Mouse (Mus musculus): ENCODE measurements around the gene Cpeb4. TPM values are rescaled to one million over a fixed set of nuclear protein-coding genes. Genes with fewer than 3 reads are reported as not detected.
"Not testable (repeated sequence)": the region's sequence is repeated elsewhere in the genome, so short reads cannot be mapped to it uniquely, and the experiment has no call there.

Cpeb4 gene
- polyA plus RNA-seq, 1 experiment from 2014 or later = 3.5 TPM

DNA sequence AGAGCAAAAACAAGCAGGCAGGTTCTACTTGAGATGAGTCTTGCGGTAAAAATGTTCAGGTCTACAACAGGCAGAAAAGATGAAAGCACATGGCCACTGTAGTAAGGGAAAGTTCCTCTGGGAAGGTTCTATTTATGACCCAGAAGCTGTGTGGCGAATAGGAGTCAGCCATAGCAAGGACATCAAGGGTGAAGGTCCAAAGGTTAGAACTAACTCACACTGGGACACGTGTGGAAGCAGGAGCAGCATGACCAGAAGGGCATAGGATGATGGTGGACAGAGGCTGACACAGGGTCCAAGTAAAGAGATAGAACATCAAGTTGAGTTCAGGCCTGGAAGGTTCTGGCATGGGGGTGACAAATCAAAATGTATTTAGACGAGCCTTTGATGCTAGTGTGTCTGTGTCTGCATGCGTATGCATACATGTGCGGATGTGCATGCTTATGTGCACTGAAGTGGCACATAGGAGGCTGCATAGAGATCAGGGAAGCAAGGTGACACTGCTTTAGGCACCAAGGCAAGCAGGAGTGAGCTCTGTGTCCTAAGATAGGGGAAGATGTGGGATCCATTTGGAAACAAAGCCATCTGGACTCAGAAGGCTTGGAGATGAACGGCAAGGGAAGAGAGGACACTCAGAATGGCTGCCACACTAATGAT lies 28.7 kb upstream of the Cpeb4 start:
- 81% methylated on average over 7 of the region's 7 CpGs for WGBS
- Histone ChIP-seq H3K27ac (ENCODE audit: low read length) (no peak overlapping the region), H3K4me2 (ENCODE audit: low read depth, low read length) (no peak overlapping the region)

GRCm38 (mm10) chr11:31843834-31844188 lies 28.2 kb upstream of the Cpeb4 start:
- no peak overlapping the region for H3K4me3 ChIP-seq (ENCODE audit: low read length)
- 51% methylated on average over 5 of the region's 5 CpGs for WGBS
- peaks cover 2% of the 10 kb centered on the region for H3K4me1 ChIP-seq (replicated peaks; ENCODE audit: control insufficient read depth, insufficient read depth, low read length)
- H3K9me3 ChIP-seq (ENCODE audit: control insufficient read depth, low read length) = no peaks in the 10 kb centered on the region
- H3K27me3 ChIP-seq (ENCODE audit: control insufficient read depth, insufficient read depth, low read depth, low read length) = no peaks in the 10 kb centered on the region
- H3K27ac ChIP-seq (ENCODE audit: low read length) = no peak overlapping the region
- H3K9ac ChIP-seq (ENCODE audit: low read length) = no peak overlapping the region
- no peaks in the 10 kb centered on the region for H3K36me3 ChIP-seq (ENCODE audit: control insufficient read depth, insufficient read depth, low read length)
- no peak overlapping the region for H3K4me2 ChIP-seq (ENCODE audit: low read depth, low read length)
- no peak for ATAC-seq (ENCODE audit: low read depth)

More for the DNA sequence above, 28.7 kb upstream of the Cpeb4 start:
- no peaks in the 10 kb centered on the region for H3K27me3 ChIP-seq (ENCODE audit: control insufficient read depth, insufficient read depth, low read depth, low read length)
- no peaks in the 10 kb centered on the region for H3K9me3 ChIP-seq (ENCODE audit: control insufficient read depth, low read length)
- ATAC-seq (ENCODE audit: low read depth) = no peak
- no peaks in the 10 kb centered on the region for H3K36me3 ChIP-seq (ENCODE audit: control insufficient read depth, insufficient read depth, low read length)
- H3K9ac ChIP-seq (ENCODE audit: low read length) = no peak overlapping the region
- H3K4me3 ChIP-seq (ENCODE audit: low read length) = no peak overlapping the region
- H3K4me1 ChIP-seq (replicated peaks; ENCODE audit: control insufficient read depth, insufficient read depth, low read length) = peaks cover 7% of the 10 kb centered on the region

DNA sequence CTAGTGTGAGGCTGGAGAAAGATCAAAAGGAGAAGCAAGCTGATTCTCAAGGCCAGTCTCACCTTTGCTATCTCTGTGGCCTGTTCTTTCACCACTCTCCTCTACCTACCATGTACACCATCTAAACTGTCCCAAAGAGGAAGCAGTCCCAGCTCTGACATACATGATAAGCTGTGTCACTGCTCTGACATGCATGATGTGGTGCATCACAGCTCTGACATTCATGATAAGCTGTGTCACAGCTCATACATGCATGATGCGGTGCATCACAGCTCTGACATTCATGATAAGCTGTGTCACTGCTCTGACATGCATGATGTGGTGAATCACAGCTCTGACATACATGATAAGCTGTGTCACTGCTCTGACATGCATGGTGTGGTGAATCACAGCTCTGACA lies 26.9 kb upstream of the Cpeb4 start:
- not testable (repeated sequence) for H3K4me2 ChIP-seq (ENCODE audit: low read depth, low read length); H3K27me3 ChIP-seq (ENCODE audit: control insufficient read depth, insufficient read depth, low read depth, low read length); ATAC-seq (ENCODE audit: low read depth); H3K27ac ChIP-seq (ENCODE audit: low read length); H3K36me3 ChIP-seq (ENCODE audit: control insufficient read depth, insufficient read depth, low read length); H3K4me3 ChIP-seq (ENCODE audit: low read length); H3K9me3 ChIP-seq (ENCODE audit: control insufficient read depth, low read length); H3K4me1 ChIP-seq (replicated peaks; ENCODE audit: control insufficient read depth, insufficient read depth, low read length); H3K9ac ChIP-seq (ENCODE audit: low read length)
- 80% methylated on average over 1 of the region's 1 CpGs for WGBS

DNA sequence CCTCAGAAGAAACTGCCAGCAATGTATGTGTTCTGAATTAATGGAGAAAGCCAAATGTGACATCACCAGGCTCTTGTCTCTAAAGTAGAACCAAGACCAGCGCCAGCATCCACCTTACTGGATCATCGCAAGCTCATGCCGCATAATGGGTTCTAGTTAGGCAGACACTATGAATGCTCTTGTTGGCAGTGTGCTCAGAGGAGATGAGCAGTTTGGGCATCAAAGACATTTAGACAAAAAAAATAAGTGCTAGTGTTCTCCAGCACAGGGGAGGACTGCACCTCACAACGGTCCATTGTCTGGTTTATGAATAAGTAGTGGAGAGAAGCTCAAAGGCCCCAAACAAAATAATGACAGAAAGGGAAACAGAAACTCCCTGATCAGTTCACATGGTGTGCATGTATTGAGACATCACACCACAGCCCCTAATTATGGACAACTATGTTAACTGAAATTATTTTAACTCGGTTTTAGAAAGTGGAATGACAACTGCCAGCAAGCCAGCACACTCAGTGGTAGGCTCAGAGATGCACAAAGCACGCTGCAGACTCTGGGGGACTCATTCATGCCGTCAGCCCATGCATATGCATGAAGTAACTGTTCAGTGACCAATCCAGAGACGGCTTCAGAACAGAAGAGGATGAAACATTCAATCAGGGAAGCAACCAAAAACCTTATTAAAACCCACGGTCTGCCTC lies 25.1 kb upstream of the Cpeb4 start:
- H3K9me3 ChIP-seq (ENCODE audit: control insufficient read depth, low read length) = no peaks in the 10 kb centered on the region
- 65% methylated on average over 9 of the region's 9 CpGs for WGBS
- H3K27ac ChIP-seq (ENCODE audit: low read length) = no peak overlapping the region
- H3K4me1 ChIP-seq (replicated peaks; ENCODE audit: control insufficient read depth, insufficient read depth, low read length) = peaks cover 7% of the 10 kb centered on the region; the same call in 1 of the 2 replicates
- H3K4me2 ChIP-seq (ENCODE audit: low read depth, low read length) = no peak overlapping the region
- no peak overlapping the region for H3K4me3 ChIP-seq (ENCODE audit: low read length)
- H3K9ac ChIP-seq (ENCODE audit: low read length) = no peak overlapping the region
- ATAC-seq (ENCODE audit: low read depth) = no peak
- H3K27me3 ChIP-seq (ENCODE audit: control insufficient read depth, insufficient read depth, low read depth, low read length) = no peaks in the 10 kb centered on the region
- no peaks in the 10 kb centered on the region for H3K36me3 ChIP-seq (ENCODE audit: control insufficient read depth, insufficient read depth, low read length)

DNA sequence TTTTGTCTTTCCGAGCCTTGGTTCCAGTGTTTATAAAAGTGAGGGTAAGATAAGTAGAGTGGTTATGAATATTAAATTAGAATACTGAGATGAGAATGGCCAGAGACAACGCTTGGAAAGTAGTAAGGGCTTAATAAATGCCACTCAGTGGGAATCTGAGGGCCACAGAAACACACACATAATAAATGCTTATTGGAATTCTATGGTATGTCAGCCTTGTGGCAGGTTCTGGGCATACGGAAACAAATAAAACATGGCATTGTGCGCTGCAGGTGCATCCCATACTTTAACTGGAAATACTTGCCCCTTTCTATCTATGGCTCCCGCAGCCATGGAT lies 24.6 kb upstream of the Cpeb4 start:
- Histone ChIP-seq H3K9ac (ENCODE audit: low read length) (no peak overlapping the region), H3K4me2 (ENCODE audit: low read depth, low read length) (no peak overlapping the region), H3K9me3 (ENCODE audit: control insufficient read depth, low read length) (no peaks in the 10 kb centered on the region), H3K4me3 (ENCODE audit: low read length) (no peak overlapping the region), H3K36me3 (ENCODE audit: control insufficient read depth, insufficient read depth, low read length) (no peaks in the 10 kb centered on the region), H3K27ac (ENCODE audit: low read length) (no peak overlapping the region), H3K4me1 (replicated peaks; ENCODE audit: control insufficient read depth, insufficient read depth, low read length) (peaks cover 10% of the 10 kb centered on the region; the same call in 1 of the 2 replicates), H3K27me3 (ENCODE audit: control insufficient read depth, insufficient read depth, low read depth, low read length) (no peaks in the 10 kb centered on the region)
- 81% methylated on average over 5 of the region's 5 CpGs for WGBS
- no peak for ATAC-seq (ENCODE audit: low read depth)

DNA sequence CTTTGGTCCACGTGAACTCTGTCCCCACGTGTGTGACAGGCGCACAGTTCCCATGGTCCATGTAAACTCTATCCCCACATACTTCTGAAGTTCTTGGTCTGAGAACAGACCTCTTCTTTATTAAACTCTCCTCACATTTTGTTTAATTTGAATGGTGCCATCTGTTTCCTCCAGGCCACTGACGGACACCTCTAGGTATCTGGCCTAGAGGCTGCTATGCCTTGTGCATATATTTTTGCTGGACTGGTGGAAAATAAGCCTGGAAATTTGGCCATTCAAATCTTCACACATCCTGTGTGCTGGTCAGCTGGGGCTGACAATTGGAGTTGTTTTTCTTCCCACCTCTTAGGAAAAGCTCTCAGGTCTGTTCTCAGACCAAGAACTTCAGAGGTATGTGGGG lies 23.3 kb upstream of the Cpeb4 start:
- no peak overlapping the region for H3K4me3 ChIP-seq (ENCODE audit: low read length)
- ATAC-seq (ENCODE audit: low read depth) = no peak
- peaks cover 10% of the 10 kb centered on the region; the same call in 1 of the 2 replicates for H3K4me1 ChIP-seq (replicated peaks; ENCODE audit: control insufficient read depth, insufficient read depth, low read length)
- no peaks in the 10 kb centered on the region for H3K27me3 ChIP-seq (ENCODE audit: control insufficient read depth, insufficient read depth, low read depth, low read length)
- H3K4me2 ChIP-seq (ENCODE audit: low read depth, low read length) = no peak overlapping the region
- 74% methylated on average over 4 of the region's 4 CpGs for WGBS
- no peaks in the 10 kb centered on the region for H3K9me3 ChIP-seq (ENCODE audit: control insufficient read depth, low read length)
- no peaks in the 10 kb centered on the region for H3K36me3 ChIP-seq (ENCODE audit: control insufficient read depth, insufficient read depth, low read length)
- H3K9ac ChIP-seq (ENCODE audit: low read length) = no peak overlapping the region
- no peak overlapping the region for H3K27ac ChIP-seq (ENCODE audit: low read length)

- 79% methylated on average over 3 of the region's 3 CpGs for WGBS
- no peaks in the 10 kb centered on the region for H3K9me3 ChIP-seq (ENCODE audit: control insufficient read depth, low read length)
These were observed 21.7 kb upstream of the Cpeb4 start for GRCm38 (mm10) chr11:31850156-31850775.

GRCm38 (mm10) chr11:31850995-31851394 lies 21.0 kb upstream of the Cpeb4 start:
- 72% methylated on average over 5 of the region's 5 CpGs for WGBS
- no peak overlapping the region for H3K4me2 ChIP-seq (ENCODE audit: low read depth, low read length)
- ATAC-seq (ENCODE audit: low read depth) = 0 out of 2 replicates have a peak, but pooled peaks have one; percentile 36
- H3K27ac ChIP-seq (ENCODE audit: low read length) = no peak overlapping the region
- H3K4me1 ChIP-seq (replicated peaks; ENCODE audit: control insufficient read depth, insufficient read depth, low read length) = peaks cover 10% of the 10 kb centered on the region; the same call in 1 of the 2 replicates
- H3K9me3 ChIP-seq (ENCODE audit: control insufficient read depth, low read length) = no peaks in the 10 kb centered on the region
- no peaks in the 10 kb centered on the region for H3K27me3 ChIP-seq (ENCODE audit: control insufficient read depth, insufficient read depth, low read depth, low read length)
- no peak overlapping the region for H3K9ac ChIP-seq (ENCODE audit: low read length)
- H3K36me3 ChIP-seq (ENCODE audit: control insufficient read depth, insufficient read depth, low read length) = no peaks in the 10 kb centered on the region
- H3K4me3 ChIP-seq (ENCODE audit: low read length) = no peak overlapping the region

More at GRCm38 (mm10) chr11:31850156-31850775, 21.7 kb upstream of the Cpeb4 start:
- no peaks in the 10 kb centered on the region for H3K27me3 ChIP-seq (ENCODE audit: control insufficient read depth, insufficient read depth, low read depth, low read length)
- no peak overlapping the region for H3K4me3 ChIP-seq (ENCODE audit: low read length)
- no peak overlapping the region for H3K4me2 ChIP-seq (ENCODE audit: low read depth, low read length)
- H3K27ac ChIP-seq (ENCODE audit: low read length) = no peak overlapping the region
- no peak for ATAC-seq (ENCODE audit: low read depth)
- H3K36me3 ChIP-seq (ENCODE audit: control insufficient read depth, insufficient read depth, low read length) = no peaks in the 10 kb centered on the region
- H3K4me1 ChIP-seq (replicated peaks; ENCODE audit: control insufficient read depth, insufficient read depth, low read length) = peaks cover 10% of the 10 kb centered on the region; the same call in 1 of the 2 replicates
- no peak overlapping the region for H3K9ac ChIP-seq (ENCODE audit: low read length)

DNA sequence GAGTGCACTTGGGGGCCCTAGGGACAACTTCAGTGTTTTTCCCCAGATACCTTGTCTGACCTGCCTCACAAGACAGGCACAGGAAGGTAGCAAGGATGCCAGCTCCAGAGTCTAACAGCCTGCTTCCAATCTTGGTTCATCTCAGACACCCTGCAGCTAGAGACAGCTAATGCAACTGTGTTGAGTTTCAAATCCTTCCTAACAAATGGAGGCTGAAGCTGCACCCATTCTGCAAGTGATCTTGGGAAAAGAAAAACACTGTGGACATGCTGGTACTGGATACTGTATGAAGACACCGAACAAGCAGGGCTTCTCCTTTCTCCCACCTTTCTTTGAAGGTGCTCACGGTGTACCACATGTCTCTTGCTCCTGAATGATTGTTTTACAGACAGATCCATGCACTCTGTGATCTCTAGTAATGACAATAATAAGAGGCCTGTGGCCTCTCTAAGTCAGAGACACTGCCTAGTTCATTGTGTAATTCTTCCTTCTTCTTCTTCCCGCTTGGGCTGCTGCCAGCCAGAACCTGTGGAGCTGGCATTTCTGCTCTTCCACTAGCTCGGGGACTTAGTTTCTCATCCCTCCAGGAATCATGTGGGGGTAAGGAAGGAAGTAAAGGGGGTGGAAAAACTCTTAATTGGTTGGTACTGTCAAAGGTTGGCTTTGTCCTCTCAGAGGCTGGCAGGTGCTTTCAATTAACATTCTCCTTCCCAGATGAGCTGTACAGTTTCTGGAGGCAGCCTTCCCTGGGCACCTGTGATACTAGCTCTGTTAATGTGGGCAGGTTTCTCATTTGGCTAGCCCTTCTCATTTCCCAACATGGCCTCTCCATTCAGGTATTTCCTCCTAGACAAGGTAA lies 20.1 kb upstream of the Cpeb4 start:
- Histone ChIP-seq H3K9me3 (ENCODE audit: control insufficient read depth, low read length) (no peaks in the 10 kb centered on the region), H3K4me1 (replicated peaks; ENCODE audit: control insufficient read depth, insufficient read depth, low read length) (peaks cover 10% of the 10 kb centered on the region; the same call in 1 of the 2 replicates), H3K4me2 (ENCODE audit: low read depth, low read length) (no peak overlapping the region), H3K36me3 (ENCODE audit: control insufficient read depth, insufficient read depth, low read length) (no peaks in the 10 kb centered on the region), H3K27ac (ENCODE audit: low read length) (no peak overlapping the region), H3K9ac (ENCODE audit: low read length) (no peak overlapping the region), H3K27me3 (ENCODE audit: control insufficient read depth, insufficient read depth, low read depth, low read length) (no peaks in the 10 kb centered on the region), H3K4me3 (ENCODE audit: low read length) (no peak overlapping the region)
- WGBS = 58% methylated on average over 4 of the region's 4 CpGs
- no peak for ATAC-seq (ENCODE audit: low read depth)
